Mouse (Mus musculus): Measurements from ENCODE around the gene Rprml.
"Not testable (repeated sequence)": the region's sequence is repeated elsewhere in the genome, so short reads cannot be mapped to it uniquely, and the experiment has no call there.

- TF ChIP-seq CTCF (IDR thresholded peaks at IDR 0.05; ENCODE audit: low read depth, low read length); POLR2A (IDR thresholded peaks at IDR 0.05; ENCODE audit: borderline replicate concordance, low read depth, low read length): not testable (repeated sequence)
These were observed 27.7 kb downstream of the Rprml start for GRCm38 (mm10) chr11:103677042-103677441.
